Mouse (Mus musculus): Measurements from ENCODE around the gene Ndufs1. TPM values are rescaled to one million over a fixed set of nuclear protein-coding genes. Genes with fewer than 3 reads are reported as not detected.

The Ndufs1 gene
- polyA plus RNA-seq, 1 experiment from 2014 or later = 125 TPM

Small RNA genes within 50 kb of the gene (microRNA-seq; reads per million reads assigned to microRNA genes)
- gene Gm24557 = not detected
- gene Gm27512 = not detected

Other genes starting within 250 kb of the Ndufs1 start
- gene Ino80d, start 62.2 kb downstream of the Ndufs1 start, polyA plus RNA-seq (2015; fragmentation: Nextera tagmentation; extraction: Ambion mirVana) = 12.2 and 12.7 TPM in 2 replicates
- 645 and 705 TPM in 2 replicates for gene Eef1b2, start within 50 bp of the Ndufs1 start, polyA plus RNA-seq (2015; fragmentation: Nextera tagmentation; extraction: Ambion mirVana)
- 0.14 TPM in 1 of 2 replicates, not detected in the other for gene Gpr1, start 37.7 kb upstream of the Ndufs1 start, polyA plus RNA-seq (2015; fragmentation: Nextera tagmentation; extraction: Ambion mirVana)
- 12.2 and 13.0 TPM in 2 replicates for gene Zdbf2, start 96.4 kb upstream of the Ndufs1 start, polyA plus RNA-seq (2015; fragmentation: Nextera tagmentation; extraction: Ambion mirVana)

All from embryonic facial prominence, embryonic 13.5 days (tissue).